Mouse (Mus musculus): ENCODE measurements around the gene Stoml2. TPM values are rescaled to one million over a fixed set of nuclear protein-coding genes. Genes with fewer than 3 reads are reported as not detected.

The Stoml2 gene
- polyA plus RNA-seq, 1 experiment from 2014 or later, result 484 TPM

- no peaks in the 10 kb centered on the region for H3K27me3 ChIP-seq (ENCODE audit: low read depth, poor library complexity, severe bottlenecking)
- H3K4me3 ChIP-seq, result no peak overlapping the region
- H3K27ac ChIP-seq, result no peak overlapping the region
- peaks cover 47% of the 10 kb centered on the region for H3K36me3 ChIP-seq
- 86% methylated on average over 14 of the region's 14 CpGs for WGBS
- no peak for DNase-seq (ENCODE audit: low spot score)
- H3K9me3 ChIP-seq (replicated peaks), result no peaks in the 10 kb centered on the region
- H3K4me1 ChIP-seq, result peaks cover 22% of the 10 kb centered on the region
These were observed 2.0 kb upstream of the Stoml2 start for GRCm38 (mm10) chr4:43033481-43033880.

GRCm38 (mm10) chr4:43032501-43032900, 991 bp upstream of the Stoml2 start:
- Histone ChIP-seq H3K27me3 (ENCODE audit: low read depth, poor library complexity, severe bottlenecking) (no peaks in the 10 kb centered on the region), H3K27ac (no peak overlapping the region), H3K4me1 (peaks cover 22% of the 10 kb centered on the region), H3K9me3 (replicated peaks) (no peaks in the 10 kb centered on the region), H3K4me3 (no peak overlapping the region), H3K36me3 (peaks cover 56% of the 10 kb centered on the region)
- 93% methylated on average over 1 of the region's 1 CpGs for WGBS
- DNase-seq (ENCODE audit: low spot score), result no peak

- H3K27me3 ChIP-seq (ENCODE audit: low read depth, poor library complexity, severe bottlenecking), result no peaks in the 10 kb centered on the region
- WGBS, result 2% methylated on average over 28 of the region's 28 CpGs
- peak; percentile 67 for DNase-seq (ENCODE audit: low spot score)
- peak overlapping the region; percentile 94 for H3K27ac ChIP-seq
- H3K36me3 ChIP-seq, result peaks cover 59% of the 10 kb centered on the region
- H3K4me3 ChIP-seq, result peak overlapping the region; percentile 79
- H3K4me1 ChIP-seq, result peaks cover 22% of the 10 kb centered on the region
- H3K9me3 ChIP-seq (replicated peaks), result no peaks in the 10 kb centered on the region
These were observed 705 bp downstream of the Stoml2 start for GRCm38 (mm10) chr4:43030780-43031230.

- no peak for DNase-seq (ENCODE audit: low spot score)
- H3K27ac ChIP-seq, result peak overlapping the region; percentile 94
- peak overlapping the region; percentile 79 for H3K4me3 ChIP-seq
- no peaks in the 10 kb centered on the region for H3K9me3 ChIP-seq (replicated peaks)
- 83% methylated on average over 9 of the region's 9 CpGs for WGBS
- no peaks in the 10 kb centered on the region for H3K27me3 ChIP-seq (ENCODE audit: low read depth, poor library complexity, severe bottlenecking)
- peaks cover 22% of the 10 kb centered on the region for H3K4me1 ChIP-seq
- H3K36me3 ChIP-seq, result peaks cover 57% of the 10 kb centered on the region
These were observed 1.2 kb downstream of the Stoml2 start for GRCm38 (mm10) chr4:43030352-43030751.

GRCm38 (mm10) chr4:43029749-43030148, 1.8 kb downstream of the Stoml2 start:
- Histone ChIP-seq H3K4me3 (peak overlapping the region; percentile 79; the same call in 1 of the 2 replicates), H3K9me3 (replicated peaks) (no peaks in the 10 kb centered on the region), H3K27ac (no peak overlapping the region), H3K36me3 (peaks cover 56% of the 10 kb centered on the region), H3K27me3 (ENCODE audit: low read depth, poor library complexity, severe bottlenecking) (no peaks in the 10 kb centered on the region), H3K4me1 (peaks cover 26% of the 10 kb centered on the region)
- 95% methylated on average over 9 of the region's 9 CpGs for WGBS
- DNase-seq (ENCODE audit: low spot score), result no peak

GRCm38 (mm10) chr4:43029121-43029520, 2.4 kb downstream of the Stoml2 start:
- Histone ChIP-seq H3K27ac (no peak overlapping the region), H3K4me1 (peaks cover 32% of the 10 kb centered on the region), H3K36me3 (peaks cover 55% of the 10 kb centered on the region), H3K4me3 (no peak overlapping the region), H3K27me3 (ENCODE audit: low read depth, poor library complexity, severe bottlenecking) (no peaks in the 10 kb centered on the region), H3K9me3 (replicated peaks) (no peaks in the 10 kb centered on the region)
- DNase-seq (ENCODE audit: low spot score), result no peak
- 94% methylated on average over 7 of the region's 7 CpGs for WGBS

- WGBS, result 8% methylated on average over 42 of the region's 42 CpGs
- Histone ChIP-seq H3K4me1 (peaks cover 20% of the 10 kb centered on the region), H3K4me3 (peak within 1 kb of the TSS; percentile 59), H3K27ac (peak within 1 kb of the TSS; percentile 78), H3K36me3 (peaks cover 82% of the 10 kb centered on the region), H3K9me3 (replicated peaks) (no peaks in the 10 kb centered on the region), H3K27me3 (ENCODE audit: low read depth, poor library complexity, severe bottlenecking) (no peaks in the 10 kb centered on the region)
- DNase-seq (ENCODE audit: low spot score), result peak; percentile 93
These were observed 6.2 kb downstream of the Stoml2 start, which contains the start of gene Pigo for GRCm38 (mm10) chr4:43025084-43025960. Gene Pigo, minus strand, starts transcription at chr4:43025819.

- WGBS, result 85% methylated on average over 14 of the region's 14 CpGs
- Histone ChIP-seq H3K4me3 (peak overlapping the region; percentile 59), H3K4me1 (peaks cover 13% of the 10 kb centered on the region), H3K36me3 (peaks cover 83% of the 10 kb centered on the region), H3K9me3 (replicated peaks) (no peaks in the 10 kb centered on the region), H3K27me3 (ENCODE audit: low read depth, poor library complexity, severe bottlenecking) (no peaks in the 10 kb centered on the region), H3K27ac (peak overlapping the region; percentile 78)
- no peak for DNase-seq (ENCODE audit: low spot score)
These were observed 6.8 kb downstream of the Stoml2 start for GRCm38 (mm10) chr4:43024673-43025072.

- Histone ChIP-seq H3K36me3 (peaks cover 82% of the 10 kb centered on the region), H3K27me3 (ENCODE audit: low read depth, poor library complexity, severe bottlenecking) (no peaks in the 10 kb centered on the region), H3K9me3 (replicated peaks) (no peaks in the 10 kb centered on the region), H3K4me3 (no peak overlapping the region), H3K27ac (no peak overlapping the region), H3K4me1 (peaks cover 10% of the 10 kb centered on the region)
- WGBS, result 76% methylated on average over 17 of the region's 17 CpGs
- DNase-seq (ENCODE audit: low spot score), result no peak
These were observed 10.2 kb downstream of the Stoml2 start for GRCm38 (mm10) chr4:43021341-43021740.

GRCm38 (mm10) chr4:43020876-43021275, 10.6 kb downstream of the Stoml2 start:
- no peak for DNase-seq (ENCODE audit: low spot score)
- Histone ChIP-seq H3K4me3 (no peak overlapping the region), H3K27me3 (ENCODE audit: low read depth, poor library complexity, severe bottlenecking) (no peaks in the 10 kb centered on the region), H3K27ac (no peak overlapping the region), H3K36me3 (peaks cover 82% of the 10 kb centered on the region), H3K4me1 (peaks cover 10% of the 10 kb centered on the region), H3K9me3 (replicated peaks) (no peaks in the 10 kb centered on the region)
- 84% methylated on average over 16 of the region's 16 CpGs for WGBS

GRCm38 (mm10) chr4:43019641-43020465, 11.7 kb downstream of the Stoml2 start:
- Histone ChIP-seq H3K4me1 (peaks cover 6% of the 10 kb centered on the region), H3K9me3 (replicated peaks) (no peaks in the 10 kb centered on the region), H3K4me3 (no peak overlapping the region), H3K36me3 (peaks cover 82% of the 10 kb centered on the region), H3K27me3 (ENCODE audit: low read depth, poor library complexity, severe bottlenecking) (no peaks in the 10 kb centered on the region), H3K27ac (no peak overlapping the region)
- 94% methylated on average over 23 of the region's 23 CpGs for WGBS
- no peak for DNase-seq (ENCODE audit: low spot score)

GRCm38 (mm10) chr4:43019176-43019575, 12.3 kb downstream of the Stoml2 start:
- Histone ChIP-seq H3K4me3 (no peak overlapping the region), H3K27me3 (ENCODE audit: low read depth, poor library complexity, severe bottlenecking) (no peaks in the 10 kb centered on the region), H3K4me1 (no peaks in the 10 kb centered on the region), H3K27ac (no peak overlapping the region), H3K36me3 (peaks cover 77% of the 10 kb centered on the region), H3K9me3 (replicated peaks) (no peaks in the 10 kb centered on the region)
- DNase-seq (ENCODE audit: low spot score), result no peak
- WGBS, result 91% methylated on average over 10 of the region's 10 CpGs

- H3K4me3 ChIP-seq, result no peak overlapping the region
- WGBS, result 98% methylated on average over 4 of the region's 4 CpGs
- no peak for DNase-seq (ENCODE audit: low spot score)
- no peaks in the 10 kb centered on the region for H3K9me3 ChIP-seq (replicated peaks)
- H3K27me3 ChIP-seq (ENCODE audit: low read depth, poor library complexity, severe bottlenecking), result no peaks in the 10 kb centered on the region
- no peaks in the 10 kb centered on the region for H3K4me1 ChIP-seq
- H3K36me3 ChIP-seq, result peaks cover 67% of the 10 kb centered on the region
- H3K27ac ChIP-seq, result no peak overlapping the region
These were observed 13.4 kb downstream of the Stoml2 start for GRCm38 (mm10) chr4:43018156-43018555.

Data from limb, embryonic 10.5 days (tissue).